Mouse (Mus musculus) lung, postnatal 10 days (tissue): ENCODE measurements around the gene Mars.

Source experiments
- DNase-seq: peaks from one replicate; pipeline ENCODE4 v3.0.0; 2021

The Mars gene

GRCm38 (mm10) chr10:127255625-127256345, 55.8 kb downstream of the Mars start:
- peak; percentile 87 for DNase-seq

GRCm38 (mm10) chr10:127250810-127251209, 60.8 kb downstream of the Mars start:
- no peak for DNase-seq
